Mouse (Mus musculus): ENCODE data around the gene Klf13.

- TF ChIP-seq CTCF (IDR thresholded peaks at IDR 0.05; ENCODE audit: control insufficient read depth, insufficient read depth, insufficient read length), result no peak
- no peak for TF ChIP-seq USF1 (IDR thresholded peaks at IDR 0.05; ENCODE audit: low read depth)
- no peak for TF ChIP-seq MAX (IDR thresholded peaks at IDR 0.05)
- TF ChIP-seq FOSL1 (IDR thresholded peaks at IDR 0.05; ENCODE audit: insufficient read depth, low read length, poor library complexity, severe bottlenecking), result no peak
- no peak for TF ChIP-seq MYOG (IDR thresholded peaks at IDR 0.05; ENCODE audit: control insufficient read depth, extremely low read depth, insufficient read length)
- no peak for TF ChIP-seq CEBPB (IDR thresholded peaks at IDR 0.05; ENCODE audit: low read depth)
These were observed 70.3 kb downstream of the Klf13 start for GRCm38 (mm10) chr7:63868356-63868918.
